Mouse (Mus musculus) thymus, postnatal 36 days (tissue): ENCODE measurements at regions not wholly inside any gene's neighbourhood (a gene's known extent, or its start where the extent isn't known, plus 50 kb on each side); places are given as distances from the start of the nearest gene placed in this dataset.

Experiments
- DNase-seq, 2 experiments: peaks; one replicate each; pipeline ENCODE4 v3.0.0; 2022; ENCODE audit warnings: mixed read lengths in 2 of 2

DNA sequence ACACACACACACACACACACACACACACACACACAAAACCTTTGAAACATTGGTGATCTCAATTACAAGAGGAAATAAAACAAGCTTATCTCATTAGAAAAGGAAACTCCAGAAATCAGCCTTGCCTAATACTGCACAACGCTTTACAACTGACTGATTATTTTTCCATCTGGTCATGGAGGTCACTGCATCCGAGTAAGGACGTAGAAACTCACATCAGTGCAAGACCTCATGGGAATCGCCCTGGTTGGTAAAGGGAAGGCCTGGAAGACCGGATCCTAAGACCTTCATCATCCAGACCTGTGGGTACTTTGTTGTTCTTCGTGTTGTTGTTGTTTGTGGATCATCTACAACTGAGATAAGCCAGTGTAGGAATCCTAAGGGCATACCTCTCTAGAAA, 77.8 kb upstream of the Sestd1 start:
- DNase-seq, result no peak

DNA sequence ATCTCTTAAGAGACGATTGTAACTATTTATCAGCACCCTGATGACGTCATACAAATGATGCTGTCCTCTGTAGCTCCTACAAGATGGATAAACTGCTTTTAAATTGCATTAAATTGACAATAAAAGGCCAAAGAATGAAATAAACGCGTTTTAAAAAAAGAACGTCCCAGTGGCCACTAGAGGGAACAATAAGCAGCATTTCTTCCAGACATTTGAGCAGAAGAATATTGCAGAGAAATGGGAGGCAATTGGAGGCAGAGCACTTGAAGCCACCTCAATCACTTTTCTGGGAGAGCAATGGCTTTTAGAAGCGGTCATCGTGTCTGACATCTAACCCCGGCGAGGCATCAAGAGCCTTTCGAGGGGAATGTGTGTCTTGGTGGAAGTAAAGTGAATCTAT, 76.4 kb upstream of the Sestd1 start:
- no peak for DNase-seq

DNA sequence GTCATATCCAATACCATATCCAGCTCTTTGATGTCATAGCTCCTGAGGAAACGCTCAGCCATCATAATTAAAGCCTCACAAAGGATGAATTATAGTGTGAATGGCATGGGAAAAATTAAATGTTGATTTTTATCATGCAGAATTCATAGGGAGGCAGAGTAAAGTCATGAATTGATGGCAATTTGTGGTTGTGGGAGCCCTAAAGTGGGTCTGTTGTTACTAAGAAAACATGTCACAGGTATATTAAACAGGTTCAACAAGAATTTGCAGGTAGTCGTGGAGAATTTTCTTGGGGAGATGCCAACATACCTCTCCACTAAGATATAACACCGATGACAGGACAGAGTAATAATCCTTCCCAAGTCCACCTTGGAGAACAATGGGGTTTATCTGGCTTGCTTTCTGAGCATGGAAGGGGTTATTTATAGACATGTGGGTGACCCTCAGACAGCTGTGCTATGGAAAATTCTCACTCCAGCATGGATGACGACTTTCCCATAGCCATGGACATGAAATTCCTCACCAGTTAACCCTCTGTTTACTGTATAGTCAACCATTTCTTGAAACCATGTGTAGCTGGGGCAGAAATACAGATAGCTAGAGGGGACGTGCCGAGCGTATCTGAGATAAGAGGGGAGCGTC, 71.7 kb upstream of the Sestd1 start:
- DNase-seq, result no peak

DNA sequence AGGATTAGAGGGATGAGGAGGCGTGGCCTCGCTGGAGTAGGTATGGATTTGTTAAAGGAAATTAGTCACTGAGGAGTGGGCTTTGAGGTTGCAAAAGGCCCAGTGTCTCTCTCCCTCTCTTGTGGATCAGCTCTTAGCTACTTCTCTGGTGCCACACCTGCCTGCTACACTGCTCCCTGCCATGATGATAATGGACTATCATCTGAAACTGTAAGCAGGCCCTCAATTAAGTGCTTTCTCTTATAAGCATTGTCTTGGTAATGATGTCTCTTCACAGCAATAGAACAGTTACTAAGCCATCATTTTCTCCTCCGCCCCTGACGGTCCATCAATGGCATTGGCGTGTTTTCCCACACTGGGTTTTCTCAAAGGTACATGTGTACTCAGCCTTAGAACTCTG, 66.6 kb upstream of the Sestd1 start:
- no peak for DNase-seq

DNA sequence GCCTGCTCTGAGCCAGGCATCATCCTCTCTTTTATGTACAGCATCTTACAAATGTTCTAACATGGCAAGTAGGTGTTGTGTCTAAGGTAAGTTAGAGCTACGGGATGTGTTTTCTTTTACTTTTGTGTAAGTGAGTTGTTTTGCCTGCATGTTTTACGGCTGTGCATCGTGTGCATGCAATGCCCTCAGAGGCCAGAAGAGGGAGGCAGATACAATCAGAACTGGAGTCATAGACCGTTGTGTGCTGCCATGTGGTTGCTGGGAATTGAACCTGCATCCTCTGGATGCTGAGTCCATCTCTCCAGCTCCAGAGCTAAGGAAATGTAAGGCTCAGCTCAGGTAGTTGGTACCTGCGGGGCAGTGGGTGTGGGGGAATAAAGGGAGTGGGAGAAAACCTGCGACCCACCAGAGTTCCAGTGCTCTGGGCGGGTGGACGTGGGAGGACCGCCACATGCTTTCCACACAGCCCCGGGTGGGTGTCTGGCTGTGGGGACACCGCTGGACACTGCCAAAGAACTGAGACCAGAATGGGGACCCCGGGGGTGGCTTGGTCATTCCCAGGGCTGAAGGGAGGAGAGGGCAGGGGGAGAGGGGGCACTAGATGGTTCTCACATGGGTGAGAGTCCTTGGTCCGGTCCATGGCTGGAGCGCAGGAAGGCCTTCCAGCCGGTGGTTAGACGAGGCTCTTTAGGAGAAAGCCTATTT, 63.5 kb upstream of the Sestd1 start:
- peak in 1 of 2 experiments; percentile 13 for DNase-seq

DNA sequence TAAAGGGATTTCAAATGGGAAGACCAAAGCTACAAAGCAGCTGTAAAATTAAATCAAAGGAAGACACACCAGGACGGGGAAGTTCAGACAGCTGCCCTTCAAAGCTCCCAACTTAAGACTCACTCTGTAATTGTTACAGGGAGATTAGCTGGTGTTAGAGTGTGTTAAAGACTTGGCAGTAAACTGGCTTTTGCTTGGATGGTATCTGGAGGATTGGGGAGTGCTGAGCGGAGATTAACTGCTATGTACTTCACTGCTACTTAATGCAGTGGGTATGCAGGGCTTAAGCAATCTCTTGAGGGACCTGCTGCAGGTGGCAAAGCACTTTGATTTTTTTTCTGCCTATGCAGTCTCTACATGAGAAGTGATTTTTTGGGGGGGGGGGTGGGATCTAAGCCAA, 62.0 kb upstream of the Sestd1 start:
- no peak for DNase-seq

DNA sequence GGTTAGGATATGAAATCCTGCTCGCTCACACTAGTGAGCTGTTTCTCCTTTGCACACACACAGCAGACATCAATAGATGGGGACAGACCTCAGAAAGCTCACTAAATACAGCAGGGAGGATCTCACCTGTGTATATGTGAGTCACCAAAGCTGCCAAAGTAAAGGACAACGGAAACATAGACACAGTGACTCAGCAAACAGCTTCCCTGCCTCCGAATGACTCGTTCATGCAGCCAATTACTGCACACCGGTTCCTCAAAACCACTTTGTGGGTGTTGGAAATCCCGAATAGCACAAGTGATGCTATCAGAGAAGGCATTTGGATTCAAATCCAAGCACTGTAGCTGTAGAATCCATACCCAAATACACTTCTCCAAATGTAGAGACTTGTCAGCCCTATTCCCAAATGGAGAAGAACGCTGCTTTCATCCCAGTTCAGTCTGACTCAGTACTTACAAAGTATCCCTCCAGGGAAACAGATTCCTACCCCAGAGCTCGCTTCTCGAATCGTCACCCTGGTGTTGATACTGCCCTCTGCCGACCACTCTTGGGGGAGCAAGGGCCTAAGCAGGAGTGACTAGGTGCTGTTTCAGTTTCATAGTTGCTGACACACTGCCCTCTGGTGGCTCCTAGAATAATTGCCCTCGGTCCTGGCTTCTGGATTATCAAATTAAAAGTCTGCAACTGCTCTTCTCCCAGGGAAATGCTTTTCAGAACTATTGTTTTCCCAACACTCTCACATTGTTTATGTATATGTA, 61.4 kb upstream of the Sestd1 start:
- DNase-seq, result peak; percentile 87 to 90

DNA sequence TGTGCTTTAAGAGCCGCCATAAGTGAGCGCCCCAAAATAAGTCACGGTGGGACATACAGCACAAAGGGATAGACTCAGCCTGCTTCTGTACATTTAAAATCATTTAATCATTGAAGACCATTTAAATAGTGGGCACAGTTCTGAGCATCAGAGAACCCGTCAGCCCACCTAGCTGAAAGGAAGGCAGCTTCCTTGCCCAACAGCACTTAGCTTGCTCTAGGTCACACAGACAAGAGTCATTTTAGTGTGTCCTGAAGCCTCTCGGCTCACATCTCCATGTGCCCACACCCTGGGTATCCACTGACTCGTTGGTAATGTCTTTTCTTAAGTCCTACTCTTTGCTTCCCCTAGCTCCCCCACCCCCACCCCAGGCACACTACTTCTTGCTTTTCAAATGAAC, 59.7 kb upstream of the Sestd1 start:
- DNase-seq, result no peak

DNA sequence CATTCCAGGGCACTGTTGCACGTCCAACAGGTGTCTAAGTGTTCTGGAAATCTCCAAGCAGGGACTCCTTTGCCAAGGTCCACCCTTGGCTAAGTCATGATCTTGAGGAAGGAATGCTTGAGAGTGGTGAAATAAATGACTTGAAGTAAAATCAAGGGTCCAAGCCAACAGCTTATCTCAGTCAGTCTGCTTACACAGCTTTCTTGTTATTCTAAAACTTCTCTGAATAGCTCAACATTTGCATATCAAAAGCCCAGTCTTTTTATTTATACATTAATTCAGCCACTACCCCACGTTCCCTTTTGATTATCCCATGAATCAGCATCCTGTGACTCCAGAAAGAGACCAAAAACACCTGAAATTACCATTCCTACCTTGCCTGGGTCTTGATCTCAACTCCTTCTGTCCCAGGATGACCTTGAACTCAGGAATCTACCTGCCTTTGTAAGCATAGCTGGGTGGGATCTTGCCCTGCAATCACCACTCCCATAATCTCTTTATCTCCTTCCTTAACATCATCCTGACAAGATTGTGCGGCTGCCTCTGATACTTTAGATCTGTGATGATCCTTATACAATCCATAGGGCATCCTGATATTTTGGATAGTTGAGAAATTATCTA, 57.5 kb upstream of the Sestd1 start:
- DNase-seq, result no peak

DNA sequence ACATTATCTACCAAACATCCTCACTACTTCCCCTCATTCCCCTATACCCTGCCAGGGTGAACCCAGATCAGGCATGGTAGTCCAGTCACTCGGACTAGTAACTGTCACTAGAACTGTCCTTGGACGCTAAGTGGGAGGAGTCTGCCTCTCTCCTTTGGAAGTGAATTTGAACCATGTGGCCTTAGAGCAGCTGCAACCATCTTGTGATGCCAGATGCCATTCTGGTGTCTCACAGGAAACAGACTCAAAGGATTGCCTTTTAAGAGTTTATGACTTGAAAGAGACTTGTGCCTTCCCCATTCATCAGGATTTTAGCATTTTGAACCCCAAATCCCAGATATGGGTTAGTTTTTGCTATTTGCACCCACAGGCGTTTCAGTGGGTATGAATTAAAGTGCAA, 56.9 kb upstream of the Sestd1 start:
- no peak for DNase-seq

DNA sequence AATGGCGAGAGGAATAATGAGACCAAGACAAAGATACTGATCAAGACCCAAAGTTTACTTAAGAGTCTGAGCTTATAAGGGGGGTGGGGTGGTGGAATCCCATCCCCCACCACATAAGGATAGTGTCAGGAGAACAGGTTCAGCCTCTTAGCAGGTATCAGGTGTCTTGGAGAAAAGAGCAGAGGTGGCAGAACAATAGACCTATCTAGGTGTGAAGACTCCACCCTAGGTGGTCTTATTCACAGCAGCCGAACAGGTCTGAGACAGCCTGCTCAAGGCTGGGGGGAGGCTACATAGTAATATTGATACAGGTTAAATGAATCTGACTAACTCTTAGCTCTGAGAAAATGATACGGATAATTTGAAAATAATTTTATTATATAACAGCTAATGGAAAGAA, 56.4 kb upstream of the Sestd1 start:
- no peak for DNase-seq

DNA sequence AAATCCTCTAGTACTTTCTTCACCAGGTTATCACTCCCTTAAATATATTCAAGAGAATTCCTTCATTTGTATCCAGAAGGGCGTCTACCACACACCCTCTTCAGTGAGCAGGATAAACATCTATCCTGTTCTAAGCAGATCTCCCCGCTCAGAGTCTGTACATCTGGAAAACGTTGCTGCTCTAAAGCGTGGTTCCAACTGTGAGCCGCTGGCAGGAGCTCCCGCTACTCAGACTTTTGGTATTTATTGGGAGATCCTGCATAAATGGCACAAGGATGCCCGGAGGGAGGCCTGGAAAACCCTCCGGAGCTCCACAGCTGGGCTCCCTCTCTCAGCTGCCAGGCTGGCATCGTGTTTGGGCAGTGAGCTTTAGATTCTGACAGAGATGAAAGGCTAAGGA, 54.3 kb upstream of the Sestd1 start:
- no peak for DNase-seq

DNA sequence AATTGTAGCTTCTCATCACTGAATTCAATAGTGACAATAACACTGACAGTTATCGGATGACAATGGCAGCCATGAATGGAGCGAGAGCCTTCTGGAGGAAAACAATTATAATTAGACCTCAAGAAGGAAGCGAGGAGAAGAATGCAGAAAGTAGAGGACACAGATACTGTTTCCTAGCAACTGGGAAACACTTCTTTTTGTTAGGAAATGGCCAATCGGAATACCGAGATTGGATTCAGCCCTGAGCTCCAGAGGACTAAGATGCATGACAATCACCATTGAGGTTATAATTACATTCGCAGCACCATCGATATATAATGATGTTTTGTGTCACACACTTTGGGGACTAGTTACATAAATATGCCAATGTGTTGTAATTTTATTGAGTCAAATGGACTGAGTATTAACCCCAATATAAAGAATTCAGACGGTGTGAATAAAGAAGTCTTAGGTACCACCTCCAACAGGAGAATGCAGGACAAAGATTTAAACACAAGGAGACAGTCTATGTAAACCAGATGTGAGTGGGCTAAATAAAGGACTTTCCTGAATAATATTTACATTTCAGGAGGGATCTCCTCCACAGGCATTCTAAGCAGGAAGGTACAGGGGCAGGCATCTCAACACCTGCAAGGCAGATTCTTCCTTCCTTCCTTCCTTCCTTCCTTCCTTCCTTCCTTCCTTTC, 53.1 kb upstream of the Sestd1 start:
- no peak for DNase-seq
